Mouse (Mus musculus) stomach, postnatal 0 days (tissue): ENCODE results near the gene Herc1. TPM values are rescaled to one million over a fixed set of nuclear protein-coding genes. Genes with fewer than 3 reads are reported as not detected.

ENCODE experiments used
- ATAC-seq: fragments of 200-750 bp; cut with Nextera tagmentation; 2 replicates; pipeline ENCODE4 v1.8.0; 2017; ENCODE audit not compliant: low FRiP score, low TSS enrichment
- DNase-seq: peaks from one replicate; pipeline ENCODE4 v3.0.0-alpha.2; 2016; ENCODE audit warnings: low spot score
- H3K27ac ChIP-seq: fragments of 300-500 bp; sonication (generic); replicated peaks from 2 replicates; pipeline ENCODE4 v1.5.1; 2014; ENCODE audit warnings: mild to moderate bottlenecking, control low read depth
- H3K27me3 ChIP-seq: fragments of 300-500 bp; sonication (generic); 2 replicates; pipeline ENCODE4 v1.6.1; 2014; ENCODE audit warnings: low read length; ENCODE audit not compliant: control insufficient read depth, insufficient read depth
- H3K36me3 ChIP-seq: fragments of 300-500 bp; sonication (generic); 2 replicates; pipeline ENCODE4 v1.6.1; 2014; ENCODE audit warnings: low read length, mixed read lengths; ENCODE audit not compliant: control insufficient read depth, insufficient read depth
- H3K4me1 ChIP-seq: fragments of 300-500 bp; sonication (generic); replicated peaks from 2 replicates; pipeline ENCODE4 v1.6.1; 2014; ENCODE audit warnings: antibody characterized with exemption; ENCODE audit not compliant: control insufficient read depth, insufficient read depth
- H3K4me2 ChIP-seq: fragments of 300-500 bp; sonication (generic); replicated peaks from 2 replicates; pipeline ENCODE4 v1.6.1; 2014; ENCODE audit warnings: low read depth, mild to moderate bottlenecking, control low read depth, moderate library complexity
- H3K4me3 ChIP-seq: fragments of 300-500 bp; sonication (generic); 2 replicates; pipeline ENCODE4 v1.5.1; 2014; ENCODE audit warnings: low read depth, low read length, control low read depth
- H3K9ac ChIP-seq: fragments of 300-500 bp; sonication (generic); 2 replicates; pipeline ENCODE4 v1.6.1; 2014; ENCODE audit warnings: mild to moderate bottlenecking, low read length, control low read depth, mixed read lengths
- H3K9me3 ChIP-seq: fragments of 300-500 bp; sonication (generic); 2 replicates; pipeline ENCODE4 v1.6.1; 2016; ENCODE audit warnings: low read length; ENCODE audit not compliant: control insufficient read depth
- CTCF ChIP-seq: IDR thresholded peaks from 2 replicates; pipeline ENCODE4 v1.5.1; 2016; ENCODE audit warnings: antibody characterized with exemption, low read depth, mild to moderate bottlenecking, moderate library complexity
- EP300 ChIP-seq: optimal IDR thresholded peaks from 2 replicates; pipeline ENCODE3; 2016; ENCODE audit warnings: antibody characterized with exemption
- WGBS: fragments of 180-500 bp; shearing (Covaris S2); extraction: QIAGEN DNeasy Blood & Tissue Kit; methylation state at CpG from one replicate; pipeline ENCODE4 v1.1.7; 2014; 5-methylcytosine and 5-hydroxymethylcytosine counted together
- polyA plus RNA-seq: library from polyadenylated mRNA; unstranded; fragments of >200 nt; fragmentation: Nextera tagmentation; extraction: Ambion mirVana; gene quantifications from 2 replicates; pipeline ENCODE4 v1.2.1, GENCODE M21; 2015

The Herc1 gene
- polyA plus RNA-seq, 1 experiment from 2014 or later: 7.7 TPM

- TF ChIP-seq CTCF: no peak
- no peak for TF ChIP-seq EP300
These were observed 156.2 kb downstream of the Herc1 start for GRCm38 (mm10) chr9:66506424-66506823.

GRCm38 (mm10) chr9:66507684-66508083 lies 157.4 kb downstream of the Herc1 start:
- no peaks in the 10 kb centered on the region for H3K9me3 ChIP-seq
- H3K36me3 ChIP-seq: peaks cover 14% of the 10 kb centered on the region; the same call in 1 of the 2 replicates
- H3K27ac ChIP-seq: no peak overlapping the region
- H3K4me3 ChIP-seq: no peak overlapping the region
- no peak for TF ChIP-seq CTCF
- no peak for TF ChIP-seq EP300
- H3K9ac ChIP-seq: no peak overlapping the region
- WGBS: 78% methylated on average over 3 of the region's 3 CpGs
- no peaks in the 10 kb centered on the region; the same call in 1 of the 2 replicates for H3K4me1 ChIP-seq
- H3K27me3 ChIP-seq: no peaks in the 10 kb centered on the region
- ATAC-seq: no peak
- no peak overlapping the region for H3K4me2 ChIP-seq
- DNase-seq: no peak

More at GRCm38 (mm10) chr9:66506424-66506823, 156.2 kb downstream of the Herc1 start:
- peaks cover 18% of the 10 kb centered on the region for H3K36me3 ChIP-seq
- no peaks in the 10 kb centered on the region for H3K27me3 ChIP-seq
- no peak overlapping the region for H3K27ac ChIP-seq
- DNase-seq (no peak), ATAC-seq (no peak)
- no peak overlapping the region for H3K4me3 ChIP-seq
- H3K4me2 ChIP-seq: no peak overlapping the region
- H3K9ac ChIP-seq: no peak overlapping the region
- H3K9me3 ChIP-seq: no peaks in the 10 kb centered on the region
- no peaks in the 10 kb centered on the region; the same call in 1 of the 2 replicates for H3K4me1 ChIP-seq

DNA sequence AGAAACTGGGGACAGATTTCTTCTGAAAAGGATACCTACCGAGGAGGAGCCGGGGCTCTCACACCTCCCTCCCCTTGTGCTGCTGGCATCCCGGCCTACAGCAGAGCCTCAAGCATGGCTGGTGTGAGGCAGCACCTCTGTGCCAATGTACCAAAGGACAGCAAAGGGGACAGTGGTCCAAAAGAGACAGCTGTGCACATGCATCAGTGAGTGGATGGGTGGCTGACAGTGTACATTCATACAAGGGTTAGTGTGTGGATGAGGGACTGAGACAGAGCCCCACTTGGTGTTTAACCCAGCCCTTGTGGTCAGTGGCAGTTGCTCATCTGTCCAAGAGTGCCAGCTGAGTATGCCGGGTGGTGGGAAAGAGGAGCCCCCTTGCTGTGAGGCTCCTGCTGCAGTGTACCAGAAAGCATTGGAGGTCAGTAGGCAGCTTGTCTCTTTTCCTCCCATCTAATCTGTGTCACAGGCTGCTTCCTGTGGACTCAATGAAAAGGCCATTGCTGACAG lies 158.7 kb downstream of the Herc1 start:
- Histone ChIP-seq H3K27me3 (no peaks in the 10 kb centered on the region), H3K9me3 (no peaks in the 10 kb centered on the region), H3K4me3 (no peak overlapping the region), H3K4me1 (peaks cover 2% of the 10 kb centered on the region; the same call in 1 of the 2 replicates), H3K4me2 (no peak overlapping the region), H3K9ac (no peak overlapping the region), H3K27ac (no peak overlapping the region), H3K36me3 (peaks cover 14% of the 10 kb centered on the region; the same call in 1 of the 2 replicates)
- 82% methylated on average over 4 of the region's 4 CpGs for WGBS
- no peak for TF ChIP-seq EP300
- DNase-seq: no peak
- ATAC-seq: no peak

DNA sequence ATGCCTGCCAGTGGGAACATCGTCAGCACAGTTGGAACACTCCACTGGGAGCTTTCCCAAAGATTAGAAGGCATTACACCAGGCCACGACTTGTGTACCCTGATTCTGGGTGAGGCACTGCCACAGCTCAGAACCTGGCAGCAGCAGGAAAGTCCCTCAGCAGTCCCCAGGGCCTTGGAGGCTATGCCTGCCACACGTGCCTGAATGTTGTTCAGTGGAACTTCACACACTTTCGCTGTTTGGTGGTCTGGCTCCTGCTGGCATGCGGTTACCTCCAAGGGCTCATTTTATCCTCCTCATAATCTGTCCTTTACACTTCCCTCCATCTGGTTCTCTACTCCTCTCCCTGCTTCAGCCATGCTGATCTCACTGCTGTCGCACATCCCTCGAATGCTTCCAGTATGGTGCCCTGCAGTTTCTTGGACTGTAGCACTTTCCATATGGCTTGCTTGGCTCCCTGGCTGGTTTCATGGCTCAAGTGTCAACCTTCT lies 160.1 kb downstream of the Herc1 start:
- Histone ChIP-seq H3K4me2 (no peak overlapping the region), H3K27me3 (no peaks in the 10 kb centered on the region), H3K9me3 (no peaks in the 10 kb centered on the region), H3K4me3 (no peak overlapping the region), H3K4me1 (peaks cover 4% of the 10 kb centered on the region; the same call in 1 of the 2 replicates), H3K27ac (peak overlapping the region; percentile 98), H3K9ac (no peak overlapping the region), H3K36me3 (peaks cover 11% of the 10 kb centered on the region; the same call in 1 of the 2 replicates)
- no peak for TF ChIP-seq EP300
- TF ChIP-seq CTCF: no peak
- WGBS: 63% methylated on average over 7 of the region's 7 CpGs
- DNase-seq (peak; percentile 33), ATAC-seq (no peak)

- no peaks in the 10 kb centered on the region for H3K27me3 ChIP-seq
- no peak for TF ChIP-seq CTCF
- no peak for TF ChIP-seq EP300
- DNase-seq (peak; percentile 23), ATAC-seq (no peak)
- peak overlapping the region; percentile 98 for H3K27ac ChIP-seq
- no peaks in the 10 kb centered on the region for H3K9me3 ChIP-seq
- peaks cover 12% of the 10 kb centered on the region; the same call in 1 of the 2 replicates for H3K36me3 ChIP-seq
- peaks cover 4% of the 10 kb centered on the region; the same call in 1 of the 2 replicates for H3K4me1 ChIP-seq
- peak overlapping the region; percentile 98 for H3K4me2 ChIP-seq
- peak overlapping the region; percentile 66 for H3K4me3 ChIP-seq
- peak overlapping the region; percentile 41; the same call in 1 of the 2 replicates for H3K9ac ChIP-seq
- WGBS: 3% methylated on average over 2 of the region's 2 CpGs
These were observed 160.7 kb downstream of the Herc1 start for GRCm38 (mm10) chr9:66510944-66511343.

DNA sequence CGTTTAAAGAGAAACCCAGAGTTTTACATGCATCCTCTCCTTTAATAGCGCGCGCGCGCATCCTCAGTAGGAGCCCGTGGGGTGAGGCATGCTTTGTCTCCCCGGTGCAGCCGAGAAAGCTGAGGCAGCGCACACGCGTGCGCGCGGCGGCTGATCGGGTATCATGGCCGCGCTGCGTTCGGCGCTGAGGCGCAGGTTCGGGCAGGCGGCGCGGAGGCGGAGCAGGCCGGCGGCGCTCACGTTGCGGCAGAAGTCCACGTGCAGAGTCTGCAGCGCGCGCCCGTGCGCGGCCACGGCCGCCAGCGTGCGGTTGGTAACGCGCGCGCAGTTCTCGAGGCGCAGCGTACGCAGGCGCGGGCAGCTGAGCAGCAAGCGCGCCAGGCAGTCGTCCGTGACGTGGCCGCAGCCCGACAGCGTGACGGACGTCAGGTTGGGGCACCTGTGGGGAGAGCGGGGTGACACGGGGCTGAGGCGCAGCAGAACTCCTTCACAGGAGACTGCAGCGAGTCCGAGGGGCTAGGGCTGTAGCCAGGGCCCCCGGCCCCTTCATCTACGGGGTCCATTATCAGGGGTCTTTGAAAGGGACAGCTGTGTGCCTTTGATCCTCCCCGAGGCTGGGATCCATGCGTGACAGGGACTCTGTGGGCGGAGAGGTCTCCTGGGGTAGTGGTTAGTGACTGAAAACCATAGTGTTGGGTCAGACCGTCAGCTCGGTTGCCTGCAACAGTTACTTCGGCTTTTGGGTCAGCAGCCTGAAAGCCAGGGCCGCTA lies 161.5 kb downstream of the Herc1 start:
- ATAC-seq: peak; percentile 88
- peak overlapping the region; percentile 98 for H3K4me2 ChIP-seq
- H3K27ac ChIP-seq: peak overlapping the region; percentile 98
- 1% methylated on average over 78 of the region's 78 CpGs for WGBS
- H3K9ac ChIP-seq: peak overlapping the region; percentile 83
- H3K27me3 ChIP-seq: no peaks in the 10 kb centered on the region
- peak overlapping the region; percentile 66 for H3K4me3 ChIP-seq
- TF ChIP-seq CTCF: no peak
- TF ChIP-seq EP300: no peak
- H3K9me3 ChIP-seq: no peaks in the 10 kb centered on the region
- DNase-seq: peak; percentile 95
- peaks cover 15% of the 10 kb centered on the region for H3K36me3 ChIP-seq
- peaks cover 4% of the 10 kb centered on the region; the same call in 1 of the 2 replicates for H3K4me1 ChIP-seq
